Mouse (Mus musculus): Measurements from ENCODE around the gene Smarcc2. TPM values are rescaled to one million over a fixed set of nuclear protein-coding genes. Genes with fewer than 3 reads are reported as not detected.
A peak's percentile ranks its signal among the peaks of the same experiment; 100 is the strongest.
"Not testable (repeated sequence)": the region's sequence is repeated elsewhere in the genome, so short reads cannot be mapped to it uniquely, and the experiment has no call there.

Gene Smarcc2
- polyA plus RNA-seq, 1 experiment from 2014 or later, result 59.2 TPM

DNA sequence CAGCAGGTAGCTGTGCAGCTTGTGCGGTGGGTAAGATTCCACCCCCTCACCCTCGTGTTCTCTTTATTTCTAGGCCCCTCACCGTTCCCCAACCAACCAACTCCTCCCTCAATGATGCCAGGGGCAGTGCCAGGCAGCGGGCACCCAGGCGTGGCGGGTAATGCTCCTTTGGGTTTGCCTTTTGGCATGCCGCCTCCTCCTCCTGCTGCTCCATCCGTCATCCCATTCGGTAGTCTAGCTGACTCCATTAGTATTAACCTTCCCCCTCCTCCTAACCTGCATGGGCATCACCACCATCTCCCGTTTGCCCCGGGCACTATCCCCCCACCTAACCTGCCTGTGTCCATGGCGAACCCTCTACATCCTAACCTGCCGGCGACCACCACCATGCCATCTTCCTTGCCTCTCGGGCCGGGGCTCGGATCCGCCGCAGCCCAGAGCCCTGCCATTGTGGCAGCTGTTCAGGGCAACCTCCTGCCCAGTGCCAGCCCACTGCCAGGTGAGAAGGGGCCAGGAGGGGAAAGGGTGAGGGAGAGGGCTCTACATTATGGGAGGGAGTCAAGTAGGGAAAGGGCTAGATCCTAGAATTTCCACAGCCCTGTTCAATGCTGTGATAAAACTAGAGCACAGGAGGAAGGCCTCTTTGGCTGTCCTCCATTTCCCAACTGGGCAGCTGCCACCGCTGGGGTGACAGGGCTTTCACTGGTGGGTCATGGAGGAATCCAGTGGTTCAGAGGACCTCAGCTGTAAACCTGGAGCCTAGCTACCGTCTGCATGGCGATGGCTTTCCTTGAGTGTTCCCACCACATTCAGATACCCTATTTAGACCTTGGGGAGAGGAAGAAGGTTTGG, 29.0 kb downstream of the Smarcc2 start:
- Histone ChIP-seq H3K4me1 (replicated peaks) (peaks cover 36% of the 10 kb centered on the region), H3K4me2 (no peak overlapping the region), H3K4me3 (no peak overlapping the region), H3K36me3 (peaks cover 70% of the 10 kb centered on the region), H3K27me3 (no peaks in the 10 kb centered on the region), H3K27ac (no peak overlapping the region), H3K9me3 (replicated peaks) (no peaks in the 10 kb centered on the region), H3K9ac (no peak overlapping the region)
- WGBS, result 89% methylated on average over 22 of the region's 22 CpGs
- ATAC-seq (replicated peaks; ENCODE audit: insufficient number of reproducible peaks, insufficient read depth, low FRiP score, low read depth), result no peak

GRCm38 (mm10) chr10:128488776-128489175, 29.7 kb downstream of the Smarcc2 start:
- H3K4me3 ChIP-seq, result no peak overlapping the region
- 57% methylated on average over 4 of the region's 4 CpGs for WGBS
- no peaks in the 10 kb centered on the region for H3K27me3 ChIP-seq
- no peak overlapping the region for H3K4me2 ChIP-seq
- H3K36me3 ChIP-seq, result peaks cover 63% of the 10 kb centered on the region
- H3K9me3 ChIP-seq (replicated peaks), result no peaks in the 10 kb centered on the region
- peak overlapping the region; percentile 42 for H3K27ac ChIP-seq
- peaks cover 36% of the 10 kb centered on the region for H3K4me1 ChIP-seq (replicated peaks)
- ATAC-seq (replicated peaks; ENCODE audit: insufficient number of reproducible peaks, insufficient read depth, low FRiP score, low read depth), result no peak
- no peak overlapping the region for H3K9ac ChIP-seq

DNA sequence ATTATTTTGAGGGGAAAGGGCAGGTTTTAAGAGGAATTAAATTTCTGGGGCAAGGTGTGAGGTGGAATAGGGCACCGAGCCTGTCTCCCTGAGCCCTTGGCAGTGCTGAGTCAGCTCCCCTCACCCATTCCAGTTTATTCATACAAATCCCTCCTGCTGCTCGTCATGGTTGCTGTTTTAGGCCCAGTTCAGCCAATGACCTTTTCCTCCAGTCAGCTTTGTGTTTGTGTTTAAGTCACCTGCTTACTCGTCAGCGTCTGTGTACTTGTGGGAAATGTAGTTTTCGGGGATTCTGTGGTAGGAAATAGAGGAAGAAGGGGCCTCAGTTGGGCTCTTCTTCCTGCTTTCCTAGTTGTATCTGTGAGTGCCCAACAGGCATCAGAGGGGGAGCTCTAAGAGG, 30.3 kb downstream of the Smarcc2 start:
- H3K4me1 ChIP-seq (replicated peaks), result peaks cover 36% of the 10 kb centered on the region
- H3K4me3 ChIP-seq, result no peak overlapping the region
- H3K27ac ChIP-seq, result peak overlapping the region; percentile 98
- H3K9me3 ChIP-seq (replicated peaks), result no peaks in the 10 kb centered on the region
- no peak for ATAC-seq (replicated peaks; ENCODE audit: insufficient number of reproducible peaks, insufficient read depth, low FRiP score, low read depth)
- H3K27me3 ChIP-seq, result no peaks in the 10 kb centered on the region
- H3K4me2 ChIP-seq, result no peak overlapping the region
- 52% methylated on average over 5 of the region's 5 CpGs for WGBS
- H3K9ac ChIP-seq, result 0 out of 2 replicates have a peak overlapping the region, but pooled peaks have one; percentile 16
- peaks cover 57% of the 10 kb centered on the region for H3K36me3 ChIP-seq

DNA sequence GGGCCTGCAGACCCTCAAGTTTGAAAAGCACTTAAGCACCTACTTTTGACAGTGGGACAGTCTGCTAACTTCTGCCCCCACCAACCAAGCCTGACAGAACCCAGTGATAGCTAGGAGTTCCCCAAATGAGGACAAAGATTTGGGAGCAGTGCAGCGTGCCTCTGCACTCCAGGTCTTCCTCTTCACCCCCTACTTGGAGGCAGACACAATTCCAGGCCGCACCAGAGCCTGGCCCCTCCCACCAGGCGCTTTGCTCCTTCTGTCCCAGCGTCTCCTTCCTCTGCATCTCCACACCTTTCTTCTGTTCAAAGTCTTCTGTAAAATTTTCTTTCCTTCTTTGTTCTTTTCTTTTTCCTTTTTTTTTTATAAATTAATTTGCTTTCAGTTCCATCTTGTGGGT, 30.7 kb downstream of the Smarcc2 start:
- no peaks in the 10 kb centered on the region for H3K9me3 ChIP-seq (replicated peaks)
- H3K9ac ChIP-seq, result 0 out of 2 replicates have a peak overlapping the region, but pooled peaks have one; percentile 16
- WGBS, result 27% methylated on average over 4 of the region's 4 CpGs
- H3K4me3 ChIP-seq, result no peak overlapping the region
- H3K27ac ChIP-seq, result peak overlapping the region; percentile 98
- no peaks in the 10 kb centered on the region for H3K27me3 ChIP-seq
- ATAC-seq (replicated peaks; ENCODE audit: insufficient number of reproducible peaks, insufficient read depth, low FRiP score, low read depth), result no peak
- peaks cover 53% of the 10 kb centered on the region for H3K36me3 ChIP-seq
- H3K4me2 ChIP-seq, result 0 out of 2 replicates have a peak overlapping the region, but pooled peaks have one; percentile 77
- peaks cover 38% of the 10 kb centered on the region for H3K4me1 ChIP-seq (replicated peaks)

GRCm38 (mm10) chr10:128490232-128490631, 31.2 kb downstream of the Smarcc2 start:
- Histone ChIP-seq H3K4me3 (no peak overlapping the region), H3K9ac (no peak overlapping the region), H3K27me3 (no peaks in the 10 kb centered on the region), H3K9me3 (replicated peaks) (no peaks in the 10 kb centered on the region), H3K36me3 (peaks cover 50% of the 10 kb centered on the region), H3K4me2 (peak overlapping the region; percentile 77; the same call in 1 of the 2 replicates), H3K27ac (peak overlapping the region; percentile 98), H3K4me1 (replicated peaks) (peaks cover 43% of the 10 kb centered on the region)
- ATAC-seq (replicated peaks; ENCODE audit: insufficient number of reproducible peaks, insufficient read depth, low FRiP score, low read depth), result no peak
- 16% methylated on average over 5 of the region's 5 CpGs for WGBS

- no peak for ATAC-seq (replicated peaks; ENCODE audit: insufficient number of reproducible peaks, insufficient read depth, low FRiP score, low read depth)
- Histone ChIP-seq H3K4me1 (replicated peaks) (peaks cover 48% of the 10 kb centered on the region), H3K9me3 (replicated peaks) (no peaks in the 10 kb centered on the region), H3K4me2 (peak overlapping the region; percentile 77), H3K9ac (no peak overlapping the region), H3K27me3 (no peaks in the 10 kb centered on the region), H3K27ac (peak overlapping the region; percentile 98), H3K36me3 (peaks cover 44% of the 10 kb centered on the region), H3K4me3 (peak overlapping the region; percentile 93)
- WGBS, result 39% methylated on average over 5 of the region's 5 CpGs
Measured at GRCm38 (mm10) chr10:128490912-128491311, 31.9 kb downstream of the Smarcc2 start.

DNA sequence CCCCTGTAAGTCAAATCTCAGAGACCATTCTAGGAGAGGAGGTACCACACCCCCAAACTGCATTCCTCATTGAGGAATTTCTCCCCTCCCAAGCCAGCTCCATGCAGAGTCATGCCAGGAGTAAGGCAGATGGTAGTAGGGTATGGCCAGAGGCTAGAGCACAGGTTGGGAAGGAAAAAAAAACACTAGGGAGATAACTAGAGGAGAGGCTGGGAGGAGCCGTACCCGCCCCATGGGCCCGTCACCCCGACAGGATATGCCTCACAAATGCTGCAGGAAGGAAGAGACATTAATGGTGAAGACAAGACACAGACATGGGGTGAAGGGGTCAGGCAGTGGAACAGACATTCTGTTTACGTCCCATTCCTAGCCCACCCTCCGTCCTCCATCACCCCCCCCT, 32.4 kb downstream of the Smarcc2 start:
- Histone ChIP-seq H3K4me1 (replicated peaks) (peaks cover 54% of the 10 kb centered on the region), H3K27me3 (no peaks in the 10 kb centered on the region), H3K4me3 (peak overlapping the region; percentile 93), H3K9ac (peak overlapping the region; percentile 95), H3K9me3 (replicated peaks) (no peaks in the 10 kb centered on the region), H3K36me3 (peaks cover 38% of the 10 kb centered on the region), H3K27ac (peak overlapping the region; percentile 98), H3K4me2 (peak overlapping the region; percentile 77)
- WGBS, result 17% methylated on average over 6 of the region's 6 CpGs
- ATAC-seq (replicated peaks; ENCODE audit: insufficient number of reproducible peaks, insufficient read depth, low FRiP score, low read depth), result no peak

GRCm38 (mm10) chr10:128492051-128492450, 33.0 kb downstream of the Smarcc2 start:
- H3K9me3 ChIP-seq (replicated peaks); H3K27me3 ChIP-seq; ATAC-seq (replicated peaks; ENCODE audit: insufficient number of reproducible peaks, insufficient read depth, low FRiP score, low read depth): not testable (repeated sequence)
- 12% methylated on average over 8 of the region's 8 CpGs for WGBS
- Histone ChIP-seq H3K27ac (peak overlapping the region; percentile 98), H3K36me3 (peaks cover 35% of the 10 kb centered on the region), H3K9ac (peak overlapping the region; percentile 95), H3K4me3 (peak overlapping the region; percentile 93), H3K4me1 (replicated peaks) (peaks cover 60% of the 10 kb centered on the region), H3K4me2 (peak overlapping the region; percentile 77)

DNA sequence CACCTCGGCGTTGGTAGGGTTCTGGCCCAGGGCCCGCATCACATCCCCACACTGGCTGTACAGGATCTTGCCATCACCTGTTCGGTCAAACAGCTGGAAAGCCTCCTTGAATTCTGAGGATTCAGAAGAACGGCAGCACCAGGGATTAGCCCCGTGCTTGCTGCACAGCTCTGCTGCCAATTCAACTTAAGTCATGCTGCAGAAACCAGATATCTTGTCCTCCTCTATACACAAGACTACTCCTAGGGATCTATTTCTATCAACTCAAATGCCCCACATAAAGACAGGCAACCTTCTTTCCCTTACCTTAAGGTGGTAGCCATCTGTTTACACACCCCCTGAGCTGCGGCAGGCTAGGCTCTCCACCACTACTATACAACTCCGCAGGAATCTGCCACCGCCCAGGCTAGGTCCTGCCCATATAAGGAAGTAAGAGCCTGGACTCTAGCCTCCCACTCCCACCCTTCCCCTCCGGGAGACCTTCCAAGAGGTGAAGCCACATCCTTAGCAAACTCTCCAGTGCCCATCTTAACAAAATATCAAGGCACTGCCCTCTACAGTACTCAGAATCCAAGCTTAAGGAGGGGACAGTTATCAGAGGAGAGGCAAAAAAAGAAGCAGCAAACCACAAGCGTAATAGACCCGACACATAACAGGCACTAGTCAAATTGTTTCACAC, 33.7 kb downstream of the Smarcc2 start:
- Histone ChIP-seq H3K9ac (peak overlapping the region; percentile 95), H3K4me1 (replicated peaks) (peaks cover 63% of the 10 kb centered on the region), H3K4me3 (peak overlapping the region; percentile 93), H3K27me3 (no peaks in the 10 kb centered on the region), H3K36me3 (peaks cover 28% of the 10 kb centered on the region), H3K27ac (peak overlapping the region; percentile 98), H3K9me3 (replicated peaks) (no peaks in the 10 kb centered on the region), H3K4me2 (peak overlapping the region; percentile 77)
- ATAC-seq (replicated peaks; ENCODE audit: insufficient number of reproducible peaks, insufficient read depth, low FRiP score, low read depth), result peak; percentile 61
- WGBS, result 10% methylated on average over 12 of the region's 12 CpGs

- ATAC-seq (replicated peaks; ENCODE audit: insufficient number of reproducible peaks, insufficient read depth, low FRiP score, low read depth), result peak; percentile 3; the same call in 1 of the 2 replicates
- Histone ChIP-seq H3K9ac (peak overlapping the region; percentile 95), H3K36me3 (peaks cover 23% of the 10 kb centered on the region), H3K9me3 (replicated peaks) (no peaks in the 10 kb centered on the region), H3K4me1 (replicated peaks) (peaks cover 67% of the 10 kb centered on the region), H3K4me3 (peak overlapping the region; percentile 93), H3K27ac (peak overlapping the region; percentile 98), H3K27me3 (no peaks in the 10 kb centered on the region), H3K4me2 (peak overlapping the region; percentile 77)
- WGBS, result 0% methylated on average over 12 of the region's 12 CpGs
Measured at GRCm38 (mm10) chr10:128493319-128493694, 34.3 kb downstream of the Smarcc2 start.

Data from heart, embryonic 15.5 days (tissue).